Mouse (Mus musculus) liver, adult 10 weeks (tissue): ENCODE data around the gene Olfr1241. TPM values are rescaled to one million over a fixed set of nuclear protein-coding genes. Genes with fewer than 3 reads are reported as not detected.

Experiments
- polyA plus RNA-seq: library from polyadenylated mRNA; stranded (reverse); fragments of 350-450 nt; fragmentation: Illumina TruSeq; extraction: RNeasy Lipid Tissue Mini Kit (QIAGEN cat#74804); gene quantifications from one replicate; pipeline ENCODE4 v1.2.3, GENCODE M21; 2014; ENCODE audit warnings: low read depth, low replicate concordance

Olfr1241 gene
- not detected for polyA plus RNA-seq

DNA sequence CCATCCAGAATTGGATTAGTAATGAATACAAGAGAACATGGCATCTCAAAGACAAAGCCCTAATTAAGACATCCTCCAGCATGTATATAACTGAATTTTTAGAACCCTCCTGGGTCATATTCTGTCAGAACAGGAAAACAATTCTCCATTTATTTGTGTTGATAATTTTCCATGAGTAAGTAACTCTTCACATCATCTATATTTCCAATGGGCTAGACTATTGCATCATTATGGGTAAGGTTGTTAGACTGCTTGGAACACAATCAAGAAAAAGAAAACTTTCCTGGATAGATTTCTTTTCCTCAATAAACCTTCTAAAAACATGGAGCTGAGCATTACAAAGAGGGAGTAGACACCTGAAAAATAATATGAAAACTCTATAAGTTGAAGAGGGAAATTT is at the start of gene Olfr1241:
Gene Olfr1241 (minus strand): TSS at position 101 of the 400 bp plus-strand sequence.

DNA sequence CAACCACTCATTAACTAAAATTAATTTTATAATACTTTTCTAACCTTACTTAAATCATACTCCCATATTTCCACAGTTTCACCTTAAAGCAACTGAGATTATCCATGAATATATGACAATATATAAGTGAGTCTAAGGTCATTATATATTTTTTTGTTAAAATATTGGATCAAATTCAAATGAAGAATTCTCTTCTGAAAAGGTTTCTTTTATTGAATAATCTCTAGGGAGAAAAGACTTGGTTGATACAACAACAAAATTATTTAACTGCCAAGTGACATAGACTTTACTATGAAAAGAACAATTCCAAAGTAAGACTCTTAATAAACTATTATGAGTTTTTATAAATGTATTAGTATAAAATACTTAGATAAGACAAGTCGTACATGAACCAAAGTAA is 44.5 kb upstream of the Olfr1241 start, which contains the start of gene Olfr1243:
Gene Olfr1243 (minus strand): TSS at position 101 of the 400 bp plus-strand sequence.

DNA sequence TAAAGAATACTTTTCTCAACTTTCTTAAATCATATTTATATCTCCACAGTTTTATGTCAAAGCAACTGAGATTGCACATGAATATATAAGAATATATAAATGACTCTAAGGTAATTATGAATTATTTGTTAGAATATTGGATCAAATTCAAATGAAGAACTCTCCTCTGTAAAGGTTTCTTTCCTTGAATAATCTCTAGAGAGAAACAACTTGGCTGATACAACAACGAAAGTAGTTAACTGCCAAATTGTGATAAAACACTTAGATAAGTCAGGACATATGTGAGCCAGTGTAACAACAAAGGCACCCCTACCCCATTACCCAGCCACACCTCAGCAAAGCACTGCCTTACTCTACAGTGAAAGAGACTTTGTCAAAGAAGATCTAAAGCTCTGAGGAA is 11.3 kb upstream of the Olfr1241 start, which contains the start of gene Olfr1242:
Gene Olfr1242 (minus strand): TSS at position 101 of the 400 bp plus-strand sequence.

DNA sequence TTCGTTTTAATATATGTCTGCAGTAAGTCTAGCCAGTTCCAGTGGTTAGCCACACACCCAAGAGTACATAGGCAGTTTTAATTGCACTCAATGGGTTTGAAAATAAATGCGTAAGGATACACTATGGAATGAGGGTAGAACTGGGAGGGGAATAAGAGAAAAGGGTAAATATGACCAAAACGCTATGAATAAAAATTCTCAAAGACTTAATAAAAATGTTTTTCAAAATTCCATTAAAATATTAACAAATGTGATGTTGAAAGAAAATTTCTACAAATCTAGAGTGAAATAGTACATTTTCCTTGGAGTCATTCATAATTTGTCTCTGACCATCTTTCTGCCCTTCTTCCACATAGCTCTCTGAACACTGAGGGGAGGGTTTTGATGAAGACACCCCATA is 44.0 kb downstream of the Olfr1241 start, which contains the start of gene Olfr1240:
Gene Olfr1240 (minus strand): TSS at position 101 of the 400 bp plus-strand sequence.

Other genes with a start within 250 kb of the Olfr1241 start
- not detected for gene Olfr1228, start 233.1 kb downstream of the Olfr1241 start, polyA plus RNA-seq
- gene Olfr1229, start 199.1 kb downstream of the Olfr1241 start, polyA plus RNA-seq, result not detected
- not detected for gene Olfr1230, start 189.9 kb downstream of the Olfr1241 start, polyA plus RNA-seq
- not detected for gene Olfr1231, start 180.1 kb downstream of the Olfr1241 start, polyA plus RNA-seq
- gene Olfr1232, start 157.5 kb downstream of the Olfr1241 start, polyA plus RNA-seq, result not detected
- not detected for gene Olfr1233, start 144.7 kb downstream of the Olfr1241 start, polyA plus RNA-seq
- not detected for gene Olfr1234, start 122.3 kb downstream of the Olfr1241 start, polyA plus RNA-seq
- not detected for gene Olfr1238, start 77.5 kb downstream of the Olfr1241 start, polyA plus RNA-seq
- gene Olfr1239, start 66.7 kb downstream of the Olfr1241 start, polyA plus RNA-seq, result not detected
- not detected for gene Olfr1240, start 44.1 kb downstream of the Olfr1241 start, polyA plus RNA-seq
- gene Olfr1242, start 11.2 kb upstream of the Olfr1241 start, polyA plus RNA-seq, result not detected
- not detected for gene Olfr1243, start 44.4 kb upstream of the Olfr1241 start, polyA plus RNA-seq
- not detected for gene Olfr1245, start 91.3 kb upstream of the Olfr1241 start, polyA plus RNA-seq
- gene Olfr1246, start 106.0 kb upstream of the Olfr1241 start, polyA plus RNA-seq, result not detected
- not detected for gene Olfr1247, start 127.0 kb upstream of the Olfr1241 start, polyA plus RNA-seq
- gene Olfr1248, start 131.1 kb upstream of the Olfr1241 start, polyA plus RNA-seq, result not detected
- not detected for gene Olfr1249, start 147.9 kb upstream of the Olfr1241 start, polyA plus RNA-seq
- gene Olfr1250, start 174.3 kb upstream of the Olfr1241 start, polyA plus RNA-seq, result not detected
- gene Olfr1251, start 184.8 kb upstream of the Olfr1241 start, polyA plus RNA-seq, result not detected
- not detected for gene Olfr1252, start 237.9 kb upstream of the Olfr1241 start, polyA plus RNA-seq